Mouse (Mus musculus): ENCODE measurements around the gene Eng.

The Eng gene

DNA sequence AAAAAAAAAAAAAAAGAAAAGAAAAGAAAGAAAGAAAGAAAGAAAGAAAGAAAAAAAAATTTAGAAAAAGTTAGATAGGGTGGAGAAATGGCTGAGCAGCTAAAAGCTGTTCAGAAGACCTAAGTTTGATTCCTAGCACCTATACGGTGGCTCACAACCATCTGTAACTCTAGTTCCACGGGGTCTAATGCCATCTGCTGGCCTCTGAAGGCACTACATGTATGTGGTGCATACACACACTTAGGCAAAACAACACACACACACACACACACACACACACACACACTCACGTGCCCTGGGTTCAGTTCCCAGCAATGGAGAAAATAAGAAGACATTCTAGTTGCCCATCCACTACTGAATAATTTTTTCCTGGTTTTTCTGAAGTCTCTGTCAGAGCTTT is 30.4 kb downstream of the Eng start:
- in situ Hi-C loops (cut with MboI, MseI), result no loop called here

DNA sequence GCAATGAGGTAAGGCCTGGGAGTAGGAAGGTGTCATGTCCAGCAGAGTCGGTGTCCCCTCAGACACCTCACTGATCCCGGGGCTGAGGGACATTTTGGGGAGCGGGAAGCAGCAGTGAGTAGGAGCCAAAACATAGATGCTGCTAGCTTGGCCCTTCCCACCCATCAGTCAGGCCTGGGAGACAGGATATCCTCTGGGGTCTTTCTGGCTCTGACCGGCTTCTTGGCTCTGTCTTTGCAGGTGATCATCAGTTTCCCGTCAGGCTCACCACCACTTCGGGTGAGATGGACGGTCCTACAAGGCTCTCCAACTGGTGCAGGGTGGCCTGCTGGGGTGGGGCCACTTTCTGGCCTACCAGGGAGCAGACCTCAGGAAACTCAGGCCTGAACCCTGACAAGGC is 31.3 kb downstream of the Eng start:
- in situ Hi-C loops (cut with MboI, MseI), result no loop called here

DNA sequence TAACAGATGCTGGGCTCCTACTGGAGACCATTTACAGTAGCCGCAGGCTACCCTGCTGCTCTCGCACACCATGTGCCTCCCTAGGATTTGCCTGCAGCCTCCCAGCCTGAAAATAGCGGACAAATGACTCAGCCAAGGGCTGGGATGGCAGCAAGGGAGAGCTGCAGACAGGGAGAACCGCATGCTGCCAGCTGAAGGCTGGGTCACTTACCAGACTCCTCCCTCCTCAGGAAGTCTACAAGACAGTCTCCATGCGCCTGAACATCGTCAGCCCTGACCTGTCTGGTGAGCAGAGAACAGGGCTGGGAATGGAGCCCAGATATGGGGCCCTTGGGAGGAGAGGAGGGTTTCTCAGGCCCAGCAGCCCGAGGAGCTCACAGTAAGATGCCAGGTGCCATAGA is 33.7 kb downstream of the Eng start:
- in situ Hi-C loops (cut with MboI, MseI), result no loop called here

DNA sequence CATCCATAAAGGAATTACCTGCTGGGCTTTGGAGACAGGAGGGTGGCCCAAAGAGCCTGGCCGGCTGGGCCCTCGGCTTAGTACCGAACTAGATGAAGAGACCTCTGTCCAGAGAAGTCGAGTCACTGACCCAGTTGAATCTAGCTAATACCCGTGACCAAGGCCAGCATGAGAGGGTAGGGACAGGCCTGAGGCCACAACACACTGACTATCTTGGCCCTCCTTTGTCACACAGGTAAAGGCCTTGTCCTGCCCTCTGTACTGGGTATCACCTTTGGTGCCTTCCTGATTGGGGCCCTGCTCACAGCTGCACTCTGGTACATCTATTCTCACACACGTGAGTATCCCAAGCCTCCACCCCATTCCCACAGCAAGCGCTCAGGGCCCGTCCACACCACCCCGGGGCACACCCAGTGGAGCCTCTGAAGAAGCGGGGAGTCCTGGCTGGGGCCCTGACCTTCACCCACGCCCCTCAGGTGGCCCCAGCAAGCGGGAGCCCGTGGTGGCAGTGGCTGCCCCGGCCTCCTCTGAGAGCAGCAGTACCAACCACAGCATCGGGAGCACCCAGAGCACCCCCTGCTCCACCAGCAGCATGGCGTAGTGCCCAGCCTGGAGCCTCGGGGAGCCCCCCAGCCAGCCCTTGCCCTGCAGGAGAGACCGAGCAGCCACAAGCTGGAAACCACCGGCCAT is 34.7 kb downstream of the Eng start:
- in situ Hi-C loops (cut with MboI, MseI), result no loop called here

DNA sequence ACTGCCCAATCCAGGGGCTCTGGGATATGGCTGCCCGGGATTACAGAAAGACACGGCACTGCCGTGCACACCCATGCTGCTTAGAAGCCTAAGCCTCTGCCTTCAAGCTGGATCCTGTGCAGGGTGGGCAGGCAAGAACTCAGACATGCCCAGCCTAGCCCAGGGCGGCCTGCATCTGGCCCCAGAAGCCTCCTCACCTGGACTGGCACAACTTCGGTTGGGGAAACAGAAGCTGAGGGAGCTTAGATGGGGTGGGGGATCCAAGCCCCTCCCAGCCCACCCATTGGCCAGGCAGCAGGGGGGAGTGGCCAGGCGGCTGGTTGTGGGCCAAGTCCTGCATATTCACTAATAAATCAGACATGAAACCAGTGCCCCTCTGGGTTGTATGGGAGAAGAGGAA is 35.4 kb downstream of the Eng start:
- in situ Hi-C loops (cut with MboI, MseI), result no loop called here

DNA sequence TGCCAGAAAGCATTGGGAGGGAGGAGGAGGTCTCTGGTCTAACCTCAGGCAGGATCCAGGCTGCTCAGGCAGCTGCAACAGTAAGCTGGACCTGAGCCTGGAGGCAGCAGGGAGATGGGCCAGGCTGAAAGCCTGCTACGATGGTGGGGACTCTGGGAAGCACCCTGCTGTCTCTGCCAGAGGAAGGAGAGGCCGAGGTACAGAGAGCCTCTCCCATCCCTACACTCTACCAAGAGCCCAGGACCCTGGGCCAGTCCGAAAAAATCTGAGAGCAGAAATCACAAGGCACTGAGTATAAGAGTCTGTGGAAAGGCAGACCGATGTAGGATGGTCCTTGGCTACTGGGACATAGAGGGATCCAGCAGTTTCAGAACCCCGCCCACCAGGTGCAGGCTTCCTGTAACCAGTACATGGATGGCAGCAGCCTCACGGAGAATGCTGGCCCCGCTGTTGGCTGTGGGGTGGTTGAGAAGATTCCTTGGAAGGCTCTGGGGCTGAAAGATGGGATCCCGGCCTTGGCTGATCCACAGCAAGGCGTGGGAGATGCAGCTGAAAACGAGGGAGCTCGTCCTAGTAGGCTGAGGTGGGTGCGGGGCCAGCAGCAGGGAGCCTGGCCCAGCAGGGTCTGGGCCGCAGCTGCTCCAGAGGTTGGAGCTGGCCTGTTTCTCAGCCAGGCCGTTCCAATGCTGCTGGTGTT is 36.5 kb downstream of the Eng start:
- in situ Hi-C loops (cut with MboI, MseI), result no loop called here

DNA sequence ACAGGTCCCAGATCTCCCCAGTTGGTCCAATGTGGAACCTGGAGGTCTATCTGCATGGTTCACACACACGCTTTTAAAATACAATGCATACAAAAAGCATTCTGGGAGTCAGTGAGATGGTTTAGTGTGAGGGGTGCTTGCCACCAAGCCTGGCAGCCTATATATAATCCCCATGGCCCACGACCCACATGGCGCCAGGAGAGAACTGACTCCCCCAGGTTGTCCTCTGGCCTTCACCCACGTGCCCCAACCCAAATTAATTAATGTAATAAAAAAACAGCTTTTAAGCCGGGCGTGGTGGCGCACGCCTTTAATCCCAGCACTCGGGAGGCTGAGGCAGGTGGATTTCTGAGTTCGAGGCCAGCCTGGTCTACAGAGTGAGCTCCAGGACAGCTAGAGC is 37.3 kb downstream of the Eng start:
- in situ Hi-C loops (cut with MboI, MseI), result no loop called here

DNA sequence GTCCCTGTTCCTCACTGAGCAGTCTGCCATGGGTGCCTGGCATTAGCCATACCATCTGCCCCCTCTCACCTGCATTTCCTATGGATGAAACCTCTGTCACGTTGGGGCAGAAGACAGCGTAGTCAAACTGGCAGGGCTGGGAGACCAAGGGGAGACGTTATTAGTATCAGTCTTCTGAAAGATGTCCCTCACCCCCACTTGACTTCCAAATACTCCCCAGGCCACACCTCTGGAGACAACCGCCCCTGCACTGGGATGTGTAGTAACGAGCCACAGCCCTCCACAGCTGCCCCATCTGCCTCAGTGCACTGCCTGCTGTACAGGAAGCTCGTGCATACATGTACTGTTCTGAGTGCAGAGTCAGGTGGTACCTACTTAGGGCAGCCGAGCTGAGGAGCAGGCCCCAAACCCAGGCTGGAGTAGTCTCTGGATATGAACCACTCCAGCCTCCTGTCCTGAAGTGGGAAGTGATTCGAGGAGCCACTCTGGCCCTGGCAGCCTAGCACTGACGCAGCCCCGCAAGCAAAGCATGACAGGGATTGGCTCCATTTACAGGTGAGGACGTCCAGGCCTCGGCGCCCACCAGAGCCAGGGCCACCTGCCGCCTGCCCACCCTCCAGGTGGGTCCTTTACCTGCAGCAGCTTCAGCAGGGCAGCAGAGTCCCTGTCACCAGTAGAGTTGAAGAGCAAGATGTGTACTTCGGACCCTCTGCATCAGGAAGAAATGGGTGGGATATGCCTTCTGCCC is 38.5 kb downstream of the Eng start:
- in situ Hi-C loops (cut with MboI, MseI), result loop anchor here (5.0 kb wide), 1 partner anchor 53 kb away; no protein-coding TSS in a partner anchor

DNA sequence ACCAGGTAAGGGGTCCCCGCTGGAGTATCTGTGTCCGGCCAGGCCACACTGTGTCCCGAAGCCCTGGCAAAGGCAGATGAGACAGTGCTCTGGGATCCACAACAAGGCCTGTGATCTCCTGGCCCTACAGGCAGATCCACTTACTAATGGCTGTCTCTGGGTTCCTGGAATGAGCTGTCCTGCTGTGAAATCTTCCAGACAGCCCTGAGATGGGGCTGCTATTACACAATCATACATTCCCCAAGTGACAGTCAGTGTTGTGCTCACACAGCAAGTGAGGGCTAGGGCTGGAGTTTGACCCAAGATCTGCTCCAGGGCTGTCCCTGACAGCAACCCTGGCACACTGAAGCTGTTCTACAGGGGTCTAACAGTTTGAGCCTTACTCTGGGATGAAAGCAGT is 39.4 kb downstream of the Eng start:
- in situ Hi-C loops (cut with MboI, MseI), result loop anchor here (5.0 kb wide), 1 partner anchor 54 kb away; no protein-coding TSS in a partner anchor

DNA sequence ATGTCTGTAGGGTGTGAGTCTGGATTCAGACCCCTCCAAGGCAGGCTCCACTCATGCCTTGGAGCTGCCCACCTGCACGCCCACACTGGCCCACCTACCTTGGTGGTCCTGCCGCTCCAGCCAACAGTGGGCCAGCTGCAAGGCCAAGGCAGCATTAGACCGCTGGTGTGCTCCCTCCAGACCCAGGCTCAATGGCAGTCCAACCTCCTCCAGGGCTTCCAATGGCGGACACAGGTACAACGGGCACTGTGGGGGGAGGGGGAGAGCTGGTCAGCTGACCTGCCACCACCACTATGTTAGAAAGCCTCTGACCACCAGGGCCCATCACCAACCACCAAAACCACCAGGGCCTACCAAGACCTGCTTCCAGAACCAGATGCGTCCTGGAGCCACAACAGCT is 40.2 kb downstream of the Eng start:
- in situ Hi-C loops (cut with MboI, MseI), result loop anchor here (5.0 kb wide), 1 partner anchor 54 kb away; no protein-coding TSS in a partner anchor

DNA sequence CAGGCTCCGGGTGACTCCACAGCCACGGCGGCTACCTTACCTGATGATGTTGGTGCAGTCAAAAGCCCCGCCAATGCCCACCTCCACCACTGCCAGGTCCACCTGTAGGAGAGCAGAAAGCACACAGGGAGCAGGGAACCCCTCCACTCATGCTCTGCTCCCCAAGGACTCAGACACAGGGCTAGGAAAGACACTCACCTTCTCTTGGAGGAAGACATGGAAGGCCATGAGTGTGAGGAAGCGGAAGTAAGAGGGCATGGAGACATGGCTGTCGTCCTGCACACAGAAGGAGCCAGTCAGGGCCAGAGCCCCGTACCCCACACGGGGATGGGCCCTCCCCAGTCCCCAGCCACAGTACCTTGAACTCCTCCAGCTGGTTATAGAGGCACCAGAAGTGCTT is 41.2 kb downstream of the Eng start:
- in situ Hi-C loops (cut with MboI, MseI), result loop anchor here (5.0 kb wide), 1 partner anchor 55 kb away; no protein-coding TSS in a partner anchor

DNA sequence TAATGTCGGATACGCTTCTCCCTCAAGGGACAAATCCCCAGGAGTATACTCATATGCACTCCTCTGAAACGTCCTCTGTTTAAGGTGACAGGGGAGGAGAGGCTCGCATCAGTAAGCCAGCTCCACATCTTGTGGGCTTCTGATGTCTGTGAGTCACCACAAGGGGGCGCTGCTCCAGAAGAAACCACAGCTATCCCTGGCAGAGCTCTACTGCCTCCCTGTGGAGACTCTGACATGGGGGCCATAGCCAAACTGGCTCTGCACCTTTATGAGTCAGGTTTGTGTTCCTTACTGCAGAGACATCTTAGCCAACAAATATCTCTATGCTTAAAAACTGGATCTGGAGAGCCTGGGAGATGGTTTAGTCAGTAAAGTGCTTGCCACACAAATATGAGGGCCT is 43.0 kb downstream of the Eng start:
- in situ Hi-C loops (cut with MboI, MseI), result loop anchor here (5.0 kb wide), 1 partner anchor 57 kb away; no protein-coding TSS in a partner anchor

DNA sequence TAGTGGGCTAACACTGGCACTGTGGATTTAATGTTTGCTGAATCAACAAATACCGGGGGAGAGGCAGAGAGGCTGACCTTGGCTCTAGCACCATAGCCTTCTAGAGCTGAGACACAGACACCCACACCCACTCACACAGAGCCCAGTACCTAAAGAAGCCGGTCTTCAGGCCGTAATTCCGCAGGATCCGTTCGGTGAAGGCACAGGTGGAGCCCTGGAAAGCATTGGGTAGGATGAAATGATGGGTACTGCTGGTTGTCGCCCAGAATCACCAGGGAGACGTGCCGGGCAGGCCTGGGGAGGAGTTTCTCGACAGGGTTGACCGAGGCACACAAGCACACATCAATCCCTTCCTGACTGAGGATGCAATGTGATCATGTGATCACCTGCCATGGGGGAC is 44.6 kb downstream of the Eng start:
- in situ Hi-C loops (cut with MboI, MseI), result loop anchor here in 1 of 2 experiments (10.0 kb wide), 1 partner anchor 286 kb away; no protein-coding TSS in a partner anchor

DNA sequence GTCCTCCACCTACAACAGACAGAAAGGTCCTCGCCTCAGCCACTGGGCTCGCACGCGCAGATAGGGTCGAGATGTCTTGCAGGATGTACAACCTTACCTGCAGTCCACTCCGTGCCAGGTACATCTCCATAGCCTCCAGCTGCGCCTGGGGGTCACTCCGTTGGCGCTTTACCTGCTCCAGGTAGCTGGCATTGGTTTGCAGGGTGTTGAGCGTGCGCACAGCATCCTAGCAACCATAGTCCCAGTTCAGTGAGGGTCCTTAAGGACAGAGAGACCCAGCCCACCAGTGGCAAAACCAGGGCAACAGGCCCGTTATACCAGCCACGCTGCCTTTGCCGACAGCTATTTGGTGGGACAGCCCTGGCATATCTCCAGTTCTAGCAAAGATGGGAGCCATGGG is 46.1 kb downstream of the Eng start:
- in situ Hi-C loops (cut with MboI, MseI), result loop anchor here in 1 of 2 experiments (10.0 kb wide), 1 partner anchor 288 kb away; no protein-coding TSS in a partner anchor

DNA sequence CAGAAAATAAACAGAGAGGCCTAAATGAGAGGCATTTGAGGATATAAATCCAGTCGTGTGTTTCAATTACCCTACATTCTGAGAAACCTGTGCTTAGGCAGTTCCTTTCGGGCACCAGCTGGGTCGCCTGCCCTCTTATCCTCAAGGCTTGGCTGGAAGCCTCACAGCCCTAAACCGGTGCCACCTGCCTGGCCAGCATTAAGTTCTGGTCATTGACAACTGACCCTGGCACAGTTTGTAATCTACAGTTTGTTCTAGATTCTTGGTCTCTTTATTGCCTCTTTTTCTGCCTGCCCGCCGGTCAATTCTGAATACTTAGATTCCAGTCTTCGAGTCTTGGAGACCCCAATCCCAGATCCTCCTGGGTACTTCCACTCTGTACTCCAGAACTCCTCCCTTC is 46.9 kb downstream of the Eng start:
- in situ Hi-C loops (cut with MboI, MseI), result loop anchor here in 1 of 2 experiments (10.0 kb wide), 1 partner anchor 288 kb away; no protein-coding TSS in a partner anchor

DNA sequence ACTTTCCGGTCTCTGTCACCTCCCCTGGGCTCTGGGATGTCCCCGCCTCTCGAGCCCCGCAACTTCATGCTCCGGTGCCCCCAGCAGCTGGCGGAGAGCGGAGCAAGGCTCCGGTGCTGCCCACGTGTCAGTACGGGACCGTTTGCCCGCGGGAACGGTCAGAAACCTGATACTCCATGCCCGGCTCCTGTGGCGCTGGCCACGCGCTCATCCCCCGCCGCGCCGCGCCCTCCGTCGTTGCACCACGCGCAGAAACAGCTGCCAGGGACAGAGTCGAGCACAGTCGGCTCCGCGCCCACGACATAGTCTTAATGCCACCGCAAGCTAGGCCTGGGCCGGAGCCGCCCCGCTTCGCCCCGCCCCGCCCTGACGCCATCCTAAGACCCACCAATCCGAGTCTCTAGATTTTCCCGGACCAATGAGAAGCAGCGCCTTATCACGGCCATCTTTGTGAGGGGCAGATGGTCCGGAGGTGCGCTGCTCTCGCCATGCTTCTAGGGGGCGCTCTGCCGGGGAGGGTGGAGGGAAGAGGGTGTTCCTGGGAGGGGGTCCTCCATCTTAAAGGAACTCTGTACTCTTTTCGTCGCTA is 47.5 kb downstream of the Eng start:
- in situ Hi-C loops (cut with MboI, MseI), result loop anchor here in 1 of 2 experiments (10.0 kb wide), 1 partner anchor 289 kb away; no protein-coding TSS in a partner anchor

DNA sequence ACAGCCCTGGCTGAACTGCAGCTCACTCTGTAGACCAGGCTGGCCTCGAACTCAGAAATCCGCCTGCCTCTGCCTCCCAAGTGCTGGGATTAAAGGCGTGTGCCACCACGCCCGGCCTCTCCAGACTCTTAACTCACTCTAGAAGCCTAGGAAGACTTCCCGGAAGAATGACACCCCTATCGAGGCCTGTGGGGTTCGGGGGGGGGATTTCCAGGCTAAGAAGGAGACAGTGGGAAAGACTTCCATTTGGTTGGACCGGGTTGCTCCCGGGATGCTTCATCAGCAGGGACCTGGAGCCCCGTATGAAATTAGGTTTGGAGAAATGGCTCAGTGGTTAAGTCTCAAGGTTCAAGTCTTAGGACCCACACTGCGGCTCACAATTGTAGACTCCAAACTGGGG is 48.3 kb downstream of the Eng start:
- in situ Hi-C loops (cut with MboI, MseI), result loop anchor here in 1 of 2 experiments (10.0 kb wide), 1 partner anchor 290 kb away; no protein-coding TSS in a partner anchor

DNA sequence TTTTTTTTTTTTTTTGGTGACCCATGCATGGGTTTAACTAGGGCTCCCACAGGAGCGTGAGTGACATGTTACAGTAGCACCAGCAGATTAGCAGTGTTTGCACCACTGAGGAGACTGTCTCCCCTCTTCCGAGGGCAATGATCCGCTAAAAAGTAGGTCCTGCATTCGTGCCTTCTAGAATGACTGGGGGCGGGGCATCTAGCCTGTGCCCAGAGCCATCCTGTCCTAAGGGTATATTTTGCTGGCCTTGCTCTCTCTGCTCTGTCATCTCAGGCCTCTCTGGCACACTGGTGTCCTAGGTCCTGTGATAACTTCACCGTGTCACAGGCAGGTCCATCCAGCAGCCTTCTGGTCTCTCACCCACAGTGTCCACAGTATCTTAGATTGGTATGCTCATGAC is 53.3 kb downstream of the Eng start:
- in situ Hi-C loops (cut with MboI, MseI), result loop anchor here in 1 of 2 experiments (10.0 kb wide), 1 partner anchor 295 kb away; no protein-coding TSS in a partner anchor

DNA sequence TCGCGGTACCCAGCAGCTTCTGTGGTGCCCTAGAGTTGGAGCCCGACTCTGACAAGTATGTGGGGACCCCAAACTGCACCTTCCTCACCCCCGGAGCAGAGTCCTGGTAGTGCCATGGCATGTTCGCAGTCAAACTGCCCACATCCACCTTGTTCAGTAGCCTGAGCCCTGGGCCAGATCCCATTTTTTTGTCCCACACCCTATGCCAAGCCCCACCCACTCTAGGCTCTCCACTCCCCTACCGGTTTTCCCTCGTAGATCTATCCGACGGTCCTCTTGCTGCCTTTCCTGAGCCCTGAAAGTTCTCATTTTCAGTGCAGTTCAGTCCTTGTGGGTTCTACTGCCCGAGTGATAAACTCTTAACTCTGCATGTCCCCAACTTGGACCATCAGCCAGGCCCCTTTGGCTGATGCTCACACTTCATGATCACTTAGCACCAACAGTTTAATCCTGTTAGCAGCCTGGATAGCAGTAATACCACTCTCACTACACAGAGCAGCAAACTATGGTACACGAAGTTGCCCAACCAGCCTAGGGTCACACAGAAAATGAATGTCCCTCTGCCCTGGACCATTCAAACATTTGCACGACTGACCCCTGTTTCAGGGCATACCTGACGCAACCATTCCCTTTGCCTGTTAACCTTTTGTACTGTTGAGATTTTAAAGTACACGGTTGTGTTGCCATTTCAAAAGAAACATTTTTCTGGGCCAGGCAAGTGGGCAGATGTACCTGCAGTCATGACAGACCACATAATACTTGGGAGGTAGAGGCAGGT is 54.8 kb downstream of the Eng start:
- in situ Hi-C loops (cut with MboI, MseI), result no loop called here

DNA sequence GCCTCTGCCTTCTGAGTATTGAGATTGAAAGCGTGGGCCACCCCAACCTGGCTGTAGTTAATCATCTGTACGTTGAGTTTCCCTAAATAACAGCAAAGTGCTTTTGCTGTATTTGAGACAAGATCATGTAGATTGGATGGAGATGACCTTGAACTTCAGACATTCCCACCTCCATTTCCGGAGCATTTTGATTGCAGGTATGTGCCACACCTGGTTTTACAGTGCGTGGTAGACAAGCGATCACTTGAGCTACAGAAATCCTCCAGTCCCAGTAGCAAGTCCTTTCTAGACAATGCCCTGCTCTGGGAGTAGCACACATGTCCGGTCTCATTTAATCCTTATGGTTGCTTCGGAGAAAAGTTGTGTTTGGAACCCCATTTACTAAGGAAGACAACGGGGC is 56.7 kb downstream of the Eng start:
- in situ Hi-C loops (cut with MboI, MseI), result no loop called here

DNA sequence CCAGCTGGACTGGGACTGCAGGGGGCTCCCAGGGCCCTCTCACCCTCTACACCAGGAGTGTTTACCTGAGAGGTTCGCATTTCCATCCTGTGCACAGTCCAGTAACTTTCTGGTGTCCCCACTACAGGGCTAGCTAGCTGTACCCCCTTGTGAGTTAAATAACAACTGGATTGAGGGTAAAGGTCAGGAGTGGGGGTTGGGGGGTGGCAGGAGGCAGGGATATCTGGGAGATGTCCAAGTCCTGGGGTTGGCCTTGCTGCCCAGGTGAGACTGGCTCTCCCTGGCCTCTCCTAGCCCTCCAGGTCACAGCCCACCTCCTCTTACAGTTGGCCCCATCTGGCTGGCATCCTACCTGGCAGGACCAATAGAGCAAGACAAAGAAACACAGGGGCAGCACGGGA is 57.6 kb downstream of the Eng start, which contains the start of gene Fpgs:
Fpgs (minus strand) TSS at position 125 of the 401 bp plus-strand sequence.
- in situ Hi-C loops (cut with MboI, MseI), result no loop called here
